Mouse (Mus musculus) ES-Bruce4 (cell line): Measurements from ENCODE around the gene Cdh4.

Experiments
- CTCF ChIP-seq: IDR thresholded peaks from one replicate; pipeline ENCODE4 v1.8.1; 2011; ENCODE audit warnings: low read depth, low read length
- EP300 ChIP-seq: IDR thresholded peaks from 2 replicates; pipeline ENCODE4 v1.6.1; 2011; ENCODE audit warnings: low read depth, low read length; ENCODE audit not compliant: insufficient read depth
- POLR2A ChIP-seq: IDR thresholded peaks from one replicate; pipeline ENCODE4 v1.8.1; 2011; ENCODE audit warnings: low read length; ENCODE audit not compliant: insufficient read depth

GRCm38 (mm10) chr2:179664171-179664608 is 222.0 kb downstream of the Cdh4 start:
- TF ChIP-seq EP300 (no peak), CTCF (no peak), POLR2A (no peak)
